Mouse (Mus musculus) lung, postnatal 0 days (tissue): ENCODE results near the gene Amacr. TPM values are rescaled to one million over a fixed set of nuclear protein-coding genes. Genes with fewer than 3 reads are reported as not detected.

Experiments
- ATAC-seq: fragments of 200-750 bp; cut with Nextera tagmentation; 2 replicates; pipeline ENCODE4 v1.8.0; 2017; ENCODE audit warnings: moderate library complexity
- DNase-seq: peaks from one replicate; pipeline ENCODE4 v3.0.0-alpha.2; 2016; ENCODE audit warnings: low spot score
- H3K27ac ChIP-seq: fragments of 300-500 bp; sonication (generic); 2 replicates; pipeline ENCODE4 v1.5.1; 2014; ENCODE audit warnings: antibody characterized with exemption, mild to moderate bottlenecking, low read length, mixed read lengths
- H3K27me3 ChIP-seq: fragments of 300-500 bp; sonication (generic); replicated peaks from 2 replicates; pipeline ENCODE4 v1.6.1; 2014; ENCODE audit warnings: low read length, mixed read lengths; ENCODE audit not compliant: insufficient read depth
- H3K36me3 ChIP-seq: fragments of 300-500 bp; sonication (generic); 2 replicates; pipeline ENCODE4 v1.6.1; 2014; ENCODE audit warnings: low read length, mixed read lengths; ENCODE audit not compliant: insufficient read depth
- H3K4me1 ChIP-seq: fragments of 300-500 bp; sonication (generic); 2 replicates; pipeline ENCODE4 v1.6.1; 2014; ENCODE audit warnings: antibody characterized with exemption, low read depth, low read length, mixed read lengths; ENCODE audit not compliant: insufficient read depth
- H3K4me2 ChIP-seq: fragments of 300-500 bp; sonication (generic); replicated peaks from 2 replicates; pipeline ENCODE4 v1.6.1; 2014; ENCODE audit warnings: low read depth, mild to moderate bottlenecking, low read length, moderate library complexity, mixed read lengths
- H3K4me3 ChIP-seq: fragments of 300-500 bp; sonication (generic); 2 replicates; pipeline ENCODE4 v1.5.1; 2014; ENCODE audit warnings: low read depth, low read length
- H3K9ac ChIP-seq: fragments of 300-500 bp; sonication (generic); replicated peaks from 2 replicates; pipeline ENCODE4 v1.6.1; 2014; ENCODE audit warnings: low read depth, mild to moderate bottlenecking
- H3K9me3 ChIP-seq: fragments of 300-500 bp; sonication (generic); 2 replicates; pipeline ENCODE4 v1.6.1; 2016; ENCODE audit warnings: low read length, mixed read lengths
- CTCF ChIP-seq: IDR thresholded peaks from 2 replicates; pipeline ENCODE4 v1.5.1; 2016; ENCODE audit warnings: antibody characterized with exemption, mild to moderate bottlenecking
- EP300 ChIP-seq: IDR thresholded peaks from 2 replicates; pipeline ENCODE4 v1.6.1; 2016; ENCODE audit warnings: antibody characterized with exemption, mild to moderate bottlenecking, control low read depth
- WGBS: fragments of 180-500 bp; shearing (Covaris S2); extraction: QIAGEN DNeasy Blood & Tissue Kit; methylation state at CpG from one replicate; pipeline ENCODE4 v1.1.7; 2014; 5-methylcytosine and 5-hydroxymethylcytosine counted together
- polyA plus RNA-seq: library from polyadenylated mRNA; unstranded; fragments of >200 nt; fragmentation: Nextera tagmentation; extraction: Ambion mirVana; gene quantifications from 2 replicates; pipeline ENCODE4 v1.2.1, GENCODE M21; 2015

Amacr gene
- polyA plus RNA-seq, 1 experiment from 2014 or later = 11.0 TPM

DNA sequence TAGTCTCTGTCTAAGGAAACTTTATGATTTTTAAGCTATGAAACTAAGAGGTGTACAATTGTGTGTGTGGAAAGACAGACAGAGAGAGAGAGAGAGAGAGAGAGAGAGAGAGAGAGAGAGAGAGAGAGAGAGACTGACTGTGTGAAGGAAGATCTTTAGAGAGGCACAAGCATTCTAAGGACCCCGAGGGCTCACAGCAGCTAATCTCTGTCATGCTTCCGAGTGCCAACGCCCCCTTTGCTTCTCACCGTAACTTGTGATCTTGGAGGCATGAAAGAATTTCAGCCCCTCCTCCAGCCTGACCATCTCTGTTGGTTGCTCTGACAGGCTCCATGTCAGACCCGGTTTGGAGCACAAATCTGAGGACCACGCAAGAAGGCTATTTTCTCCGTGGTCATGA, 18.9 kb downstream of the Amacr start, which contains the start of gene Slc45a2:
Gene Slc45a2 (plus strand): TSS at position 301 of the 400 bp plus-strand sequence.
- Histone ChIP-seq H3K9me3 (no peaks in the 10 kb centered on the region), H3K4me1 (no peaks in the 10 kb centered on the region), H3K9ac (no peak within 1 kb of the TSS), H3K4me2 (no peak within 1 kb of the TSS), H3K4me3 (no peak within 1 kb of the TSS), H3K27me3 (no peaks in the 10 kb centered on the region), H3K27ac (no peak within 1 kb of the TSS), H3K36me3 (no peaks in the 10 kb centered on the region)
- no peak for TF ChIP-seq CTCF
- no peak for TF ChIP-seq EP300
- WGBS = 62% methylated on average over 7 of the region's 7 CpGs
- DNase-seq (no peak), ATAC-seq (no peak)

DNA sequence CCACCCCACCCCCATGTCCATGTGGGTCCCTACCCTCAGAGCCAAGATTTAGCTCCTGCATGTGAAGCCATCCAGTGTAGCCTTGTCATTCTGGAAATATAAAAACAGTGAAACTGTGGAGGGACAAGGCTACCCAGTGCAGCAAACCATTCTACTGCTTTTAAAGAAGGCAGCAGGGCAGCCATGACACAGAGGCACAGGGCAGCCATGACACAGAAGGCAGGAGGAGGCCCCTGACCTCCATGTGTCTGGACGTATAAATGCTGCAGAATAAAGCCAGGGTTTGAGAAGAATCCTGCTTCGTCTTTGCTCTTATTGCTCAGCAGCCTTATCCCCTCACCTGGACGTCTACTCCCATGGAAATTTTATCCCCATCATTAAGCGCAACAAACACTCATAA, 22.2 kb downstream of the Amacr start:
- Histone ChIP-seq H3K9ac (no peak overlapping the region), H3K9me3 (no peaks in the 10 kb centered on the region), H3K4me2 (no peak overlapping the region), H3K27me3 (no peaks in the 10 kb centered on the region), H3K36me3 (no peaks in the 10 kb centered on the region), H3K4me1 (no peaks in the 10 kb centered on the region), H3K27ac (no peak overlapping the region), H3K4me3 (no peak overlapping the region)
- no peak for TF ChIP-seq CTCF
- no peak for TF ChIP-seq EP300
- WGBS = 83% methylated on average over 4 of the region's 4 CpGs
- DNase-seq (no peak), ATAC-seq (no peak)

DNA sequence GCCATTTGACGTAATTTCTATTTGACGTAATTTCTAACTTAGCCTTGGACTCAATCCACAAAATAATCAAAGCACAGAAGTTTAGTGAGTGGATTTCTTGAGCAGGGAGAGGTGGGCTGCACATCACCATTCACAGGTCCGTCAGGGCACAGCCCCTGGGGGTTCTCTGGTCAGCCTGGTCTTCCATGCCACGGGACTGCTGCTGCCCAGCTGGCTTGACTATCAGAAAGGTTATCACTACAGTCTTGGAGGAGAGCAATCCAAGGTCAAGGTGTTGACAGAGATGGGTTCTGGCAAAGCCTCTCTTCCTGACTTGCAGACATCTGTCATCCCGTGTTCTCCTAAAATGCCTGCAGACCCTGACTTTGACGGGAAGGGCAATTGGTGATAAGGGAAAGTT, 23.1 kb downstream of the Amacr start:
- Histone ChIP-seq H3K4me2 (no peak overlapping the region), H3K9ac (no peak overlapping the region), H3K9me3 (no peaks in the 10 kb centered on the region), H3K4me1 (no peaks in the 10 kb centered on the region), H3K27me3 (no peaks in the 10 kb centered on the region), H3K36me3 (no peaks in the 10 kb centered on the region), H3K27ac (no peak overlapping the region), H3K4me3 (no peak overlapping the region)
- ATAC-seq (no peak), DNase-seq (no peak)
- WGBS = 47% methylated on average over 6 of the region's 6 CpGs
- no peak for TF ChIP-seq EP300
- no peak for TF ChIP-seq CTCF

DNA sequence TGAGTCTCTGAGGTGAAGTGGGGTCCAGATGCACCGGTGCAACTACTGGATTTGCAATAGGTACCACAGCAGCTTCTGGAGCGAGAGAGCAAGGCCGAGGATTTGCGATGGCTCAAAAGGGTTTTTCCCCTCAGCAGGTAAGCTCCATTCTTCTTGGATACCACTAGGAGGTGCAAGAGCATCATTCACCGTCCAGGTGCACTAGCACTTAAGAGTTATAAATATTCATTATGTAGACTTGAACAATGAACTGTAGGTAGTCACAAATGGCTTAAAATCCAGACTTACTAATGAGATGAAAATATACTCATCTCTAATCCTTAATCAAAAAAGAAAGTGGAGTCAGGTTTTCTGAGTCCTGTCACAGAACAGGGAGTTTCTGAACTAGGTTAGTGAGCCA, 27.2 kb downstream of the Amacr start:
- Histone ChIP-seq H3K4me3 (no peak overlapping the region), H3K27me3 (no peaks in the 10 kb centered on the region), H3K9ac (no peak overlapping the region), H3K36me3 (no peaks in the 10 kb centered on the region), H3K4me1 (no peaks in the 10 kb centered on the region), H3K9me3 (no peaks in the 10 kb centered on the region), H3K27ac (no peak overlapping the region), H3K4me2 (no peak overlapping the region)
- ATAC-seq (no peak), DNase-seq (peak; percentile 8)
- TF ChIP-seq CTCF (peak; percentile 62), EP300 (no peak)
- 17% methylated on average over 5 of the region's 5 CpGs for WGBS

DNA sequence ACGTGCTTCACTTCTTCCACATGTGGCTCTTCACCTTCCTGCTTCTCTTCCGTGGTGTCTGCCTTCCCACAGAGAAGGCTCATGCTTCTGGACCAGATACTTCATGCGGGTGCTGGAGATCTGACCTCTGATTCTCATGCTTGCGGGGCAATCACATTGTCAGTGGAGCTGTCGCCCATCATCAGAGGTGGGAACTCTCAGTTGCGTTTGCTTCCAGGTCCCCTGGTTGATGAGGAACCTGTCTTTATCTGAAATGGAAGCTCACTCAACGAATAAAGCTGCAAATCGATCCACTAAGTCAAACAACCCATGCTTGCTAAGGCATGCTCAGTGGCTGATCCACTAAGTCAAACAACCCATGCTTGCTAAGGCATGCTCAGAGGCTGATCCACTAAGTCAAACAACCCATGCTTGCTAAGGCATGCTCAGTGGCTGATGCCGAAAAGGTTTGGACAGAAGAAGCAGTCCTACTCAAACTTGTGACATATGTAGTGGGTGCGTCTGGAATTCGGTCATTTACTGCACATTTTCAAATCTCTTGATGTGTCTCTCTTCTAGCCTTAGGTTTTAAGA, 29.5 kb downstream of the Amacr start:
- TF ChIP-seq EP300 = no peak
- TF ChIP-seq CTCF = no peak
- 67% methylated on average over 11 of the region's 11 CpGs for WGBS
- Histone ChIP-seq H3K9ac (no peak overlapping the region), H3K4me2 (no peak overlapping the region), H3K27ac (no peak overlapping the region), H3K9me3 (no peaks in the 10 kb centered on the region), H3K4me3 (no peak overlapping the region), H3K4me1 (no peaks in the 10 kb centered on the region), H3K27me3 (no peaks in the 10 kb centered on the region), H3K36me3 (no peaks in the 10 kb centered on the region)
- DNase-seq (no peak), ATAC-seq (no peak)

DNA sequence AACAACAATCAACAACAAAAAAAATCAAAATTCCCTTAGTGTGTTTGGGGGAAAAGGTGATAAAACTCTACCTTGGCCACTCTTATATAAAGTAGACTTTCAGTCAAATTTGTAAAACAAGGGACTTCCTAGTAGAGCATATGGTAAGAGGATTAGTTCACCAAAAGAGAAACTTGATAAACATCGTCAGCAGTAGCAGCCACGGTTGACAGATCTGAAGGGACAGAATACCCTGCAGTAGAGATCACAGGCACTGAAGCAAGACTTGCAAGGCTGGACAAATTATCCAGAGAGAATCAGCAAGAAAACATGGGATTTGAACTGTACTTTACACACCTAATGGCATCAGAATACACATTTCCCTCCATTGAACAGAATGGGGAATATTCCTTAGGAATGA, 33.4 kb downstream of the Amacr start:
- ATAC-seq = no peak
- no peaks in the 10 kb centered on the region for H3K4me1 ChIP-seq
- H3K27me3 ChIP-seq = no peaks in the 10 kb centered on the region
- 58% methylated on average over 2 of the region's 2 CpGs for WGBS
- H3K9me3 ChIP-seq = no peaks in the 10 kb centered on the region
- TF ChIP-seq EP300 (no peak), CTCF (no peak)
- H3K4me3 ChIP-seq = no peak overlapping the region
- DNase-seq = no peak
- H3K4me2 ChIP-seq = no peak overlapping the region
- no peak overlapping the region for H3K9ac ChIP-seq
- no peaks in the 10 kb centered on the region for H3K36me3 ChIP-seq
- no peak overlapping the region for H3K27ac ChIP-seq
